ENCODE assay signal across 9 mouse cellular contexts in the genomic region with DNA sequence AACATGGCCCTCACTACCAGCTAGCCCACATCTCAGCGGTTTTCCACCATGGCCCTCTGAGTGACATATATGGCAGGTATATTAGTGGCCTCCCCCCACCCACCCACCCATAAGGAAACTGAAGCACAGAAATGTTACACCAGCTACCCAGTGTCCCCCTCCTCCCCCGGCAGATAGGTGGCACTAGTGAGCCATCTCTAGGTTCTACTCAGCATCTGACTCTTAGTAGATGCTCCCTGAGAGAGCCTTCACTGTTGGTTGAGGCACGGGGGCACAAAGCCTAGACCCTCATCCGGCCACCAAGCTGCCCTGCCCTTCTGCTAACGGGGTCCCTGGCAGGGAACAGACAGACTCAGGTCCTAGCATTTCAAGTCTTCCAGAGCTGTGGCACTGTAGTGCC. TPM values are rescaled to one million over a fixed set of nuclear protein-coding genes. Genes with fewer than 3 reads are reported as not detected.
DNase-seq lines count a peak whose midpoint lies in the region; ATAC-seq and TF ChIP-seq lines count a peak whose summit lies in the region.
"Had no signal": no experiment of that assay in that cellular context is flagged by ENCODE, and none has a peak within 500 bp of the region (broad histone marks: within the 10 kb centered on the region; RNA-seq: fewer than 3 reads in every experiment).

No protein-coding gene starts in this region.

- H3K27me3 ChIP-seq in kidney, embryonic 14.5 days (ENCODE audit: control insufficient read depth, insufficient read depth, low read length), result no peaks in the 10 kb centered on the region
- H3K27me3 ChIP-seq in ES-Bruce4 (ENCODE audit: control insufficient read depth, insufficient read depth, low read length, poor library complexity, severe bottlenecking), result no peaks in the 10 kb centered on the region
- no peaks in the 10 kb centered on the region for H3K27me3 ChIP-seq in heart, postnatal 0 days (ENCODE audit: control insufficient read depth, insufficient read depth, low read length)
- H3K27me3 ChIP-seq in limb, embryonic 11.5 days (ENCODE audit: control insufficient read depth, insufficient read depth, low read length), result no peaks in the 10 kb centered on the region
- H3K27me3 ChIP-seq: embryonic facial prominence, embryonic 15.5 days had no signal

- ATAC-seq in kidney, embryonic 14.5 days (ENCODE audit: low FRiP score, low TSS enrichment), result no peak
- ATAC-seq in heart, postnatal 0 days (ENCODE audit: insufficient read depth, low read depth), result 0 out of 2 replicates have a peak, but pooled peaks have one; percentile 21
- no peak for ATAC-seq in limb, embryonic 11.5 days (ENCODE audit: insufficient number of reproducible peaks, low FRiP score, low TSS enrichment, low read depth)

- no peaks in the 10 kb centered on the region for H3K36me3 ChIP-seq in kidney, embryonic 14.5 days (ENCODE audit: control insufficient read depth, insufficient read depth, low read length)
- H3K36me3 ChIP-seq in ES-Bruce4 (ENCODE audit: control insufficient read depth, insufficient read depth, low read length, poor library complexity, severe bottlenecking), result no peaks in the 10 kb centered on the region
- H3K36me3 ChIP-seq in heart, postnatal 0 days (replicated peaks; ENCODE audit: control insufficient read depth, insufficient read depth, low read length), result no peaks in the 10 kb centered on the region
- H3K36me3 ChIP-seq in limb, embryonic 11.5 days (ENCODE audit: control insufficient read depth, insufficient read depth, low read length), result no peaks in the 10 kb centered on the region
- H3K36me3 ChIP-seq: embryonic facial prominence, embryonic 15.5 days had no signal

- H3K9ac ChIP-seq in kidney, embryonic 14.5 days (ENCODE audit: low read depth, low read length), result no peak overlapping the region
- no peak overlapping the region for H3K9ac ChIP-seq in ES-Bruce4 (ENCODE audit: low read depth, poor library complexity, severe bottlenecking)
- no peak overlapping the region for H3K9ac ChIP-seq in heart, postnatal 0 days (replicated peaks; ENCODE audit: low read depth, low read length)
- no peak overlapping the region for H3K9ac ChIP-seq in limb, embryonic 11.5 days (ENCODE audit: low read length)
- H3K9ac ChIP-seq: embryonic facial prominence, embryonic 15.5 days had no signal

- no peak for TF ChIP-seq POLR2A in ES-Bruce4 (IDR thresholded peaks at IDR 0.05; ENCODE audit: insufficient read depth, low read length)

- peaks cover 36% of the 10 kb centered on the region for H3K4me1 ChIP-seq in kidney, embryonic 14.5 days (ENCODE audit: control insufficient read depth, insufficient read depth, low read length)
- no peaks in the 10 kb centered on the region for H3K4me1 ChIP-seq in ES-Bruce4 (ENCODE audit: control insufficient read depth, insufficient read depth, low read length)
- H3K4me1 ChIP-seq in heart, postnatal 0 days (ENCODE audit: control insufficient read depth, insufficient read depth), result peaks cover 24% of the 10 kb centered on the region
- H3K4me1 ChIP-seq in limb, embryonic 11.5 days (ENCODE audit: control insufficient read depth, insufficient read depth, low read length), result peaks cover 56% of the 10 kb centered on the region

- WGBS in kidney, embryonic 14.5 days, result 69% methylated on average over 5 of the region's 5 CpGs
- 67% methylated on average over 5 of the region's 5 CpGs for WGBS in heart, postnatal 0 days
- 72% methylated on average over 5 of the region's 5 CpGs for WGBS in limb, embryonic 11.5 days

- no peak overlapping the region for H3K4me3 ChIP-seq in kidney, embryonic 14.5 days (ENCODE audit: low read length)
- H3K4me3 ChIP-seq in ES-Bruce4 (ENCODE audit: low read depth, low read length), result no peak overlapping the region
- H3K4me3 ChIP-seq in heart, postnatal 0 days (ENCODE audit: low read depth, low read length), result no peak overlapping the region
- no peak overlapping the region for H3K4me3 ChIP-seq in limb, embryonic 11.5 days (ENCODE audit: low read depth, low read length)
- H3K4me3 ChIP-seq: embryonic facial prominence, embryonic 15.5 days had no signal

- no peak overlapping the region for H3K27ac ChIP-seq in kidney, embryonic 14.5 days (ENCODE audit: low read depth, low read length)
- H3K27ac ChIP-seq in ES-Bruce4 (ENCODE audit: insufficient read depth, low read length), result no peak overlapping the region
- H3K27ac ChIP-seq in heart, postnatal 0 days (ENCODE audit: low read depth), result no peak overlapping the region
- no peak overlapping the region for H3K27ac ChIP-seq in limb, embryonic 11.5 days (replicated peaks; ENCODE audit: low read depth, low read length)
- H3K27ac ChIP-seq: embryonic facial prominence, embryonic 15.5 days had no signal

- peak; percentile 72 for DNase-seq in kidney, adult 18-20 months
- peak; percentile 65 to 81 for DNase-seq in adrenal gland, postnatal 36 days
- peak; percentile 50 for DNase-seq in heart, postnatal 0 days (ENCODE audit: low spot score)
- peak; percentile 60 for DNase-seq in limb, embryonic 11.5 days (ENCODE audit: low spot score)
- peak; percentile 72 for DNase-seq in retina, embryonic 14.5 days (ENCODE audit: low spot score)
- no peak for DNase-seq in ovary, postnatal 10 days (ENCODE audit: low spot score)

- H3K9me3 ChIP-seq in kidney, embryonic 14.5 days (ENCODE audit: control insufficient read depth, low read length), result no peaks in the 10 kb centered on the region
- H3K9me3 ChIP-seq in ES-Bruce4 (replicated peaks; ENCODE audit: control insufficient read depth, insufficient read depth, low read length, poor library complexity, severe bottlenecking), result no peaks in the 10 kb centered on the region
- no peaks in the 10 kb centered on the region for H3K9me3 ChIP-seq in heart, postnatal 0 days (replicated peaks; ENCODE audit: control insufficient read depth, low read length)
- no peaks in the 10 kb centered on the region for H3K9me3 ChIP-seq in limb, embryonic 11.5 days (ENCODE audit: control insufficient read depth, low read length)
- H3K9me3 ChIP-seq: embryonic facial prominence, embryonic 15.5 days had no signal

- TF ChIP-seq CTCF in ES-Bruce4 (IDR thresholded peaks at IDR 0.05; ENCODE audit: low read depth, low read length), result peak; percentile 59
- TF ChIP-seq CTCF in heart, postnatal 0 days (IDR thresholded peaks at IDR 0.05; ENCODE audit: low read depth), result peak; percentile 73

- H3K4me2 ChIP-seq in kidney, embryonic 14.5 days (replicated peaks; ENCODE audit: low read depth, low read length), result no peak overlapping the region
- no peak overlapping the region for H3K4me2 ChIP-seq in heart, postnatal 0 days (ENCODE audit: low read depth, low read length)
- H3K4me2 ChIP-seq in limb, embryonic 11.5 days (ENCODE audit: low read depth, severe bottlenecking), result no peak overlapping the region
- H3K4me2 ChIP-seq: embryonic facial prominence, embryonic 15.5 days had no signal

- TF ChIP-seq EP300 in ES-Bruce4 (IDR thresholded peaks at IDR 0.05; ENCODE audit: insufficient read depth, low read depth, low read length), result no peak
- no peak for TF ChIP-seq EP300 in heart, postnatal 0 days (IDR thresholded peaks at IDR 0.05; ENCODE audit: low read depth)

RNA-seq across cellular contexts. Expression of gene Ccnk, which starts 38.2 kb away (rescaled TPM):
- 6.9 and 8.1 TPM in 2 replicates for polyA plus RNA-seq in kidney, embryonic 14.5 days (2014; fragmentation: Nextera tagmentation; extraction: Ambion mirVana)
- polyA plus RNA-seq in ES-Bruce4 (2011; ENCODE audit: insufficient read depth, insufficient read length, low read depth, missing spikeins), result 66.9 and 69.8 TPM in 2 replicates
- total RNA-seq in adrenal gland, postnatal 36 days (2021), result 10 to 100 TPM; 26.6 to 32.9 TPM
- total RNA-seq in heart, postnatal 0 days (2014; rRNA removed; ENCODE audit: low replicate concordance), result 4.3 and 8.2 TPM in 2 replicates
- polyA plus RNA-seq in heart, postnatal 0 days (2015; fragmentation: Nextera tagmentation; extraction: Ambion mirVana), result 1.5 and 1.7 TPM in 2 replicates
- 5.8 and 7.7 TPM in 2 replicates for polyA plus RNA-seq in limb, embryonic 11.5 days (2014; fragmentation: Nextera tagmentation; extraction: Ambion mirVana)

RNA-seq across cellular contexts. Expression of gene Setd3, which starts 38.5 kb away (rescaled TPM):
- polyA plus RNA-seq in kidney, embryonic 14.5 days (2014; fragmentation: Nextera tagmentation; extraction: Ambion mirVana), result 49.4 and 77.7 TPM in 2 replicates
- 70.8 and 84.5 TPM in 2 replicates for polyA plus RNA-seq in ES-Bruce4 (2011; ENCODE audit: insufficient read depth, insufficient read length, low read depth, missing spikeins)
- total RNA-seq in adrenal gland, postnatal 36 days (2021), result 100 to 1,000 TPM; 108 to 126 TPM
- 54.8 and 61.3 TPM in 2 replicates for total RNA-seq in heart, postnatal 0 days (2014; rRNA removed; ENCODE audit: low replicate concordance)
- 54.5 and 56.2 TPM in 2 replicates for polyA plus RNA-seq in heart, postnatal 0 days (2015; fragmentation: Nextera tagmentation; extraction: Ambion mirVana)
- polyA plus RNA-seq in limb, embryonic 11.5 days (2014; fragmentation: Nextera tagmentation; extraction: Ambion mirVana), result 76.1 and 76.5 TPM in 2 replicates

RNA-seq across cellular contexts. Expression of gene Ccdc85c, which starts 57.7 kb away (rescaled TPM):
- 9.9 and 11.0 TPM in 2 replicates for polyA plus RNA-seq in kidney, embryonic 14.5 days (2014; fragmentation: Nextera tagmentation; extraction: Ambion mirVana)
- polyA plus RNA-seq in ES-Bruce4 (2011; ENCODE audit: insufficient read depth, insufficient read length, low read depth, missing spikeins), result 21.0 and 22.0 TPM in 2 replicates
- 10 to 100 TPM; 21.6 to 28.8 TPM for total RNA-seq in adrenal gland, postnatal 36 days (2021)
- 44.7 and 56.2 TPM in 2 replicates for total RNA-seq in heart, postnatal 0 days (2014; rRNA removed; ENCODE audit: low replicate concordance)
- 6.9 and 7.8 TPM in 2 replicates for polyA plus RNA-seq in heart, postnatal 0 days (2015; fragmentation: Nextera tagmentation; extraction: Ambion mirVana)
- 7.2 and 7.3 TPM in 2 replicates for polyA plus RNA-seq in limb, embryonic 11.5 days (2014; fragmentation: Nextera tagmentation; extraction: Ambion mirVana)
